Mouse (Mus musculus) bone marrow, adult 2 months (tissue): Measurements from ENCODE around the gene Acot5.

Experiments used
- CTCF ChIP-seq: fragments of 200-500 bp; IDR thresholded peaks from 2 replicates; pipeline ENCODE4 v1.5.1; 2011; ENCODE audit warnings: low read length, control low read depth; ENCODE audit not compliant: control insufficient read depth, insufficient read depth
- POLR2A ChIP-seq: fragments of 200-500 bp; IDR thresholded peaks from 2 replicates; pipeline ENCODE4 v1.6.1; 2011; ENCODE audit warnings: low read depth, mild to moderate bottlenecking, control low read depth, low read length, borderline replicate concordance; ENCODE audit not compliant: control insufficient read depth

GRCm38 (mm10) chr12:84068296-84068695, 829 bp upstream of the Acot5 start:
- TF ChIP-seq CTCF (no peak), POLR2A (no peak)
